Mouse (Mus musculus) mesoderm, embryonic 11.5 days (tissue): ENCODE measurements around the gene Npsr1.

Experiments
- DNase-seq: peaks from one replicate; pipeline ENCODE4 v3.0.0-alpha.2; 2012; ENCODE audit warnings: low read depth, low spot score

The Npsr1 gene

GRCm38 (mm10) chr9:24236461-24236860, 138.7 kb downstream of the Npsr1 start:
- DNase-seq: no peak

- DNase-seq: no peak
Measured at GRCm38 (mm10) chr9:24247557-24247956, 149.8 kb downstream of the Npsr1 start.

- DNase-seq: no peak
Measured at GRCm38 (mm10) chr9:24254236-24254635, 156.4 kb downstream of the Npsr1 start.

- DNase-seq: no peak
Measured at GRCm38 (mm10) chr9:24280498-24281287, 182.9 kb downstream of the Npsr1 start.

GRCm38 (mm10) chr9:24282617-24283016, 184.8 kb downstream of the Npsr1 start:
- DNase-seq: peak; percentile 27

GRCm38 (mm10) chr9:24283071-24283470, 185.3 kb downstream of the Npsr1 start:
- DNase-seq: peak; percentile 34

- DNase-seq: no peak
Measured at GRCm38 (mm10) chr9:24283536-24283935, 185.7 kb downstream of the Npsr1 start.

GRCm38 (mm10) chr9:24284239-24285084, 186.7 kb downstream of the Npsr1 start:
- no peak for DNase-seq

- DNase-seq: no peak
Measured at GRCm38 (mm10) chr9:24285419-24285818, 187.6 kb downstream of the Npsr1 start.

GRCm38 (mm10) chr9:24291385-24291784, 193.6 kb downstream of the Npsr1 start:
- DNase-seq: no peak

- DNase-seq: no peak
Measured at GRCm38 (mm10) chr9:24293252-24293959, 195.6 kb downstream of the Npsr1 start.

GRCm38 (mm10) chr9:24302906-24303305, 205.1 kb downstream of the Npsr1 start:
- DNase-seq: no peak

GRCm38 (mm10) chr9:24306990-24307389, 209.2 kb downstream of the Npsr1 start:
- DNase-seq: no peak

GRCm38 (mm10) chr9:24307400-24307799, 209.6 kb downstream of the Npsr1 start:
- DNase-seq: no peak

GRCm38 (mm10) chr9:24315835-24316234, 218.0 kb downstream of the Npsr1 start:
- DNase-seq: no peak

GRCm38 (mm10) chr9:24331661-24332060, 233.9 kb downstream of the Npsr1 start:
- DNase-seq: no peak

- no peak for DNase-seq
Measured at GRCm38 (mm10) chr9:24341321-24341720, 243.5 kb downstream of the Npsr1 start.

GRCm38 (mm10) chr9:24347011-24347410, 249.2 kb downstream of the Npsr1 start:
- DNase-seq: no peak

GRCm38 (mm10) chr9:24349510-24349909, 251.7 kb downstream of the Npsr1 start:
- DNase-seq: no peak

- no peak for DNase-seq
Measured at GRCm38 (mm10) chr9:24351402-24351801, 253.6 kb downstream of the Npsr1 start.
